Mouse (Mus musculus): ENCODE data around the gene Zfyve1.

- TF ChIP-seq CTCF (IDR thresholded peaks at IDR 0.05; ENCODE audit: low read depth, low read length), result no peak
- TF ChIP-seq POLR2A (IDR thresholded peaks at IDR 0.05; ENCODE audit: borderline replicate concordance, low read depth, low read length), result no peak
Measured at GRCm38 (mm10) chr12:83521083-83521482, 75.9 kb downstream of the Zfyve1 start.

All from bone marrow macrophage, adult 2 months (primary cell).